Mouse (Mus musculus) megakaryocyte, embryonic 14.5 days (primary cell): ENCODE measurements around the gene Pde4d. TPM values are rescaled to one million over a fixed set of nuclear protein-coding genes. Genes with fewer than 3 reads are reported as not detected.

ENCODE experiments used
- H3K27me3 ChIP-seq: replicated peaks from 2 replicates; pipeline ENCODE3; 2012; ENCODE audit warnings: inconsistent platforms
- H3K36me3 ChIP-seq: replicated peaks from 2 replicates; pipeline ENCODE3; 2012; ENCODE audit warnings: low read length, inconsistent platforms, mixed read lengths
- H3K4me1 ChIP-seq: 2 replicates; pipeline ENCODE4 v1.6.1; 2012; ENCODE audit warnings: inconsistent platforms
- H3K4me3 ChIP-seq: replicated peaks from 2 replicates; pipeline ENCODE3; 2012; ENCODE audit warnings: moderate library complexity, mild to moderate bottlenecking, inconsistent platforms
- H3K9me3 ChIP-seq: 2 replicates; pipeline ENCODE4 v1.6.1; 2012; ENCODE audit warnings: inconsistent platforms
- FLI1 ChIP-seq: IDR thresholded peaks from 2 replicates; pipeline ENCODE4 v1.6.1; 2012; ENCODE audit warnings: low read length, inconsistent platforms, mixed read lengths
- GATA1 ChIP-seq: IDR thresholded peaks from 3 replicates; pipeline ENCODE4 v1.6.1; 2012; ENCODE audit warnings: mixed read lengths, low read length, inconsistent platforms, borderline replicate concordance
- polyA plus RNA-seq: library from polyadenylated mRNA; stranded (reverse); fragments of >175 nt; gene quantifications from 2 replicates; pipeline ENCODE4 v1.2.3, GENCODE M21; 2012; ENCODE audit warnings: low replicate concordance; ENCODE audit not compliant: insufficient read depth

The Pde4d gene
- polyA plus RNA-seq, 1 experiment, result 2.8 TPM

GRCm38 (mm10) chr13:109209413-109209812 is 759.7 kb downstream of the Pde4d start:
- H3K4me3 ChIP-seq, result no peak overlapping the region
- no peak for TF ChIP-seq GATA1
- TF ChIP-seq FLI1, result no peak
- H3K27me3 ChIP-seq, result peaks cover 6% of the 10 kb centered on the region
- no peaks in the 10 kb centered on the region for H3K9me3 ChIP-seq
- H3K36me3 ChIP-seq, result no peaks in the 10 kb centered on the region
- H3K4me1 ChIP-seq, result peaks cover 63% of the 10 kb centered on the region

GRCm38 (mm10) chr13:109210403-109210802 is 760.7 kb downstream of the Pde4d start:
- Histone ChIP-seq H3K4me1 (peaks cover 54% of the 10 kb centered on the region), H3K9me3 (no peaks in the 10 kb centered on the region), H3K27me3 (peaks cover 6% of the 10 kb centered on the region), H3K36me3 (no peaks in the 10 kb centered on the region), H3K4me3 (no peak overlapping the region)
- TF ChIP-seq FLI1 (no peak), GATA1 (no peak)

DNA sequence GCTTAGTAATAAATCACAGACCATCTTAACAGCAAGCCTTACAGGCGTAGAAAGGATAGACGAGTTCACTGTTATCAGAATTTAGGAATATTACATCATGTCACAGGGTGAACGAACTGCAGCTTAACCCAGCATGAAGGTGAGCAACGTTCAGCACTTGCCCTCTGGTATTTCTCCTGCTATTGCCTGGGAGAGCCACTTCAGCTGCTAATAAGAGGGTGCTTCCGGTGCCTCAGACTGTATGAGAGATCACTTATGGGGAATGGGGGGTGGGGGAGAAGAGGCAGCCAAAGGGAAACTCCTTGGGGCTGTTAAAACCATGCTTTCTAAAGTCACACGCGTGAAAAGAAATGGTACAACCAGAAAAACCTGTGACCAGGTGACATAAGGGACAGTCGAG is 761.7 kb downstream of the Pde4d start:
- H3K9me3 ChIP-seq, result no peaks in the 10 kb centered on the region
- TF ChIP-seq GATA1, result no peak
- no peak for TF ChIP-seq FLI1
- H3K4me1 ChIP-seq, result peaks cover 44% of the 10 kb centered on the region
- peak overlapping the region; percentile 86 for H3K4me3 ChIP-seq
- no peaks in the 10 kb centered on the region for H3K36me3 ChIP-seq
- H3K27me3 ChIP-seq, result peaks cover 6% of the 10 kb centered on the region

- H3K4me3 ChIP-seq, result peak overlapping the region; percentile 86
These were observed 762.3 kb downstream of the Pde4d start for GRCm38 (mm10) chr13:109211941-109212487.

DNA sequence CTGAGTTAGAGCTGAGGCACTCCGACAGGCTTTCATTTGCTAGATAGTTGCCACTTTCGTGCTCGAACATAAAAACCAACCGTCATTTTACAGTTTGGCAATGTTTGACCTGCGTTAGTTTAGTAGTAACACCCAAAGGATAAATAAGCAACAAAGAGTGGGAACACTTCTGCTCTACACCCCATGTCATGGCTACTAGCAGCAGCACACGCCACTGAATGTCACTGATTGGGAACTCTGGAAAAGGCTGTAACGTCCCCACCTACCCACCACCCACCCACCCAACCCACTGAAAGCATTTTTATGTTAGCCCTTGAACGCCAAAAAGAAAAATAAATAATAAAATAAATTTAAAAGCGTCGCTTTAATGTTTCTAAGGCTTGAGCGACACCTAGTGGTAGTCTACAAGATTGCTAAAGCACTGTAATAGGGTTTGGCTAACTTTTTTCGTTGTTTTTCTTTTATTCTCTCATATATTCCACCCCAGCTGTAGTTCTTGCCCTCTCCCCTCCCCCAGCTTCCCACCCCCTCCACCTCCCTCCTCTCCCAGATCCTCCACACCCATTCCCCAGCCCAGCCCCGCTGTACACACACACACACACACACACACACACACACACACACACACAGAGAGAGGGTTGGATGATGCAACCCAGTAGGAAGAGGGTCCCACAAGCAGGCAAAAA is 763.2 kb downstream of the Pde4d start:
- no peaks in the 10 kb centered on the region for H3K36me3 ChIP-seq
- H3K4me1 ChIP-seq, result peaks cover 39% of the 10 kb centered on the region
- peaks cover 6% of the 10 kb centered on the region for H3K27me3 ChIP-seq
- no peaks in the 10 kb centered on the region for H3K9me3 ChIP-seq
- H3K4me3 ChIP-seq, result peak overlapping the region; percentile 86
- TF ChIP-seq GATA1, result no peak
- no peak for TF ChIP-seq FLI1

More at GRCm38 (mm10) chr13:109211941-109212487, 762.3 kb downstream of the Pde4d start:
- Histone ChIP-seq H3K27me3 (peaks cover 6% of the 10 kb centered on the region), H3K9me3 (no peaks in the 10 kb centered on the region), H3K36me3 (no peaks in the 10 kb centered on the region), H3K4me1 (peaks cover 43% of the 10 kb centered on the region)
- TF ChIP-seq FLI1, result no peak
- TF ChIP-seq GATA1, result no peak

GRCm38 (mm10) chr13:109219019-109219725 is 769.4 kb downstream of the Pde4d start:
- Histone ChIP-seq H3K4me3 (no peak overlapping the region), H3K4me1 (no peaks in the 10 kb centered on the region), H3K27me3 (peaks cover under 1% of the 10 kb centered on the region), H3K9me3 (no peaks in the 10 kb centered on the region), H3K36me3 (no peaks in the 10 kb centered on the region)
- TF ChIP-seq GATA1 (no peak), FLI1 (no peak)

DNA sequence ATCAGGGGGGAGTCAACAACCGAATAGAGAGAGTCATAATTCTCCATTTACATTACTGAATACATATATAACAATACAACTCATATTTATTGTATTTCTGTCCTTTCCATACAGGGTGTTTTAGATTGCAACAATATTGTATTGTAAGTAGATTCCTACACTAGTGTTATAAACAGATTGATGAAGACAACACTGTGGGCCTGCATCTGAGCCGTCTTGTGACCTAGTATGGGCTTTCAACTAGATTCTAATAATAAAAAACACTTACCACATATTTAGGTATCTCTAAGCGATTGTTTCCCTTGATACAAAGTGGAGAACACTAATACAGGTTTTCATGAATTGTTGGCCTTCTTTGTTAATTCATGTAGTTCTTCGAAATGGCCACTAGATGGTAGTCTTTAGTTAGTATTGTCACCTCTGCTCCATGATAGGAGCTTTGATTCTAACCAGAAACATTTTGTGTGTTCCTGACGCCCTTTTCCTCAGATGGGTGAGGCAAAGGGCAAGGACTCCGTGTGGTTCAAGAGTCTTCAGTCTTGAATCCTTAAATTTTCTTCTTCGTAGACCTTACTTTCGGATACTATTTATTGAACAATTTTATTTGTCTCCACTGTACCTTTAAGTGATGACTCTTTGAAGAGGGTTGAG is 779.3 kb downstream of the Pde4d start:
- no peaks in the 10 kb centered on the region for H3K36me3 ChIP-seq
- peak overlapping the region; percentile 88 for H3K4me3 ChIP-seq
- no peak for TF ChIP-seq FLI1
- TF ChIP-seq GATA1, result no peak

GRCm38 (mm10) chr13:109229618-109230334 is 780.0 kb downstream of the Pde4d start:
- Histone ChIP-seq H3K27me3 (no peaks in the 10 kb centered on the region), H3K4me3 (peak overlapping the region; percentile 88), H3K36me3 (no peaks in the 10 kb centered on the region), H3K4me1 (peaks cover 49% of the 10 kb centered on the region), H3K9me3 (no peaks in the 10 kb centered on the region)
- TF ChIP-seq FLI1, result no peak
- TF ChIP-seq GATA1, result no peak

More for the DNA sequence above, 779.3 kb downstream of the Pde4d start:
- H3K4me1 ChIP-seq, result peaks cover 42% of the 10 kb centered on the region
- no peaks in the 10 kb centered on the region for H3K27me3 ChIP-seq
- no peaks in the 10 kb centered on the region for H3K9me3 ChIP-seq

- TF ChIP-seq GATA1 (no peak), FLI1 (no peak)
- peaks cover 50% of the 10 kb centered on the region for H3K4me1 ChIP-seq
- H3K36me3 ChIP-seq, result no peaks in the 10 kb centered on the region
- no peaks in the 10 kb centered on the region for H3K9me3 ChIP-seq
- no peaks in the 10 kb centered on the region for H3K27me3 ChIP-seq
- peak overlapping the region; percentile 88 for H3K4me3 ChIP-seq
These were observed 780.7 kb downstream of the Pde4d start for GRCm38 (mm10) chr13:109230335-109230987.
